Mouse (Mus musculus): ENCODE data around the gene Cpne8.

GRCm38 (mm10) chr15:90686770-90687169, 7.5 kb upstream of the Cpne8 start:
- TF ChIP-seq CTCF (IDR thresholded peaks at IDR 0.05; ENCODE audit: low read depth, low read length) (no peak), POLR2A (IDR thresholded peaks at IDR 0.05; ENCODE audit: insufficient read depth, low read length) (no peak), EP300 (IDR thresholded peaks at IDR 0.05; ENCODE audit: insufficient read depth, low read depth, low read length) (no peak)
